Mouse (Mus musculus) heart, postnatal 0 days (tissue): ENCODE data around the gene Nsd1. TPM values are rescaled to one million over a fixed set of nuclear protein-coding genes. Genes with fewer than 3 reads are reported as not detected.

ENCODE experiments used
- ATAC-seq: fragments of 200-750 bp; cut with Nextera tagmentation; 2 replicates; pipeline ENCODE4 v1.8.0; 2017; ENCODE audit warnings: low read depth, moderate number of reproducible peaks, moderate library complexity; ENCODE audit not compliant: insufficient read depth
- DNase-seq: peaks from one replicate; pipeline ENCODE4 v3.0.0-alpha.2; 2016; ENCODE audit warnings: low spot score
- H3K27ac ChIP-seq: fragments of 300-500 bp; sonication (generic); 2 replicates; pipeline ENCODE4 v1.5.1; 2014; ENCODE audit warnings: low read depth, mild to moderate bottlenecking
- H3K27me3 ChIP-seq: fragments of 300-500 bp; sonication (generic); 2 replicates; pipeline ENCODE4 v1.6.1; 2014; ENCODE audit warnings: low read length, mixed read lengths; ENCODE audit not compliant: control insufficient read depth, insufficient read depth
- H3K36me3 ChIP-seq: fragments of 300-500 bp; sonication (generic); replicated peaks from 2 replicates; pipeline ENCODE4 v1.6.1; 2014; ENCODE audit warnings: low read length, mixed read lengths; ENCODE audit not compliant: control insufficient read depth, insufficient read depth
- H3K4me1 ChIP-seq: fragments of 300-500 bp; sonication (generic); 2 replicates; pipeline ENCODE4 v1.6.1; 2014; ENCODE audit warnings: antibody characterized with exemption; ENCODE audit not compliant: control insufficient read depth, insufficient read depth
- H3K4me2 ChIP-seq: fragments of 300-500 bp; sonication (generic); 2 replicates; pipeline ENCODE4 v1.6.1; 2014; ENCODE audit warnings: low read depth, mild to moderate bottlenecking, low read length, moderate library complexity
- H3K4me3 ChIP-seq: fragments of 300-500 bp; sonication (generic); 2 replicates; pipeline ENCODE4 v1.5.1; 2014; ENCODE audit warnings: low read depth, low read length
- H3K9ac ChIP-seq: fragments of 300-500 bp; sonication (generic); replicated peaks from 2 replicates; pipeline ENCODE4 v1.6.1; 2014; ENCODE audit warnings: low read depth, low read length, mixed read lengths
- H3K9me3 ChIP-seq: fragments of 300-500 bp; sonication (generic); replicated peaks from 2 replicates; pipeline ENCODE4 v1.6.1; 2016; ENCODE audit warnings: low read length; ENCODE audit not compliant: control insufficient read depth
- CTCF ChIP-seq: IDR thresholded peaks from 2 replicates; pipeline ENCODE4 v1.5.1; 2016; ENCODE audit warnings: antibody characterized with exemption, control low read depth, low read depth
- EP300 ChIP-seq: IDR thresholded peaks from 2 replicates; pipeline ENCODE4 v1.6.1; 2016; ENCODE audit warnings: antibody characterized with exemption, low read depth
- WGBS: fragments of 180-500 bp; shearing (Covaris S2); extraction: QIAGEN DNeasy Blood & Tissue Kit; methylation state at CpG from one replicate; pipeline ENCODE4 v1.1.7; 2014; 5-methylcytosine and 5-hydroxymethylcytosine counted together
- polyA plus RNA-seq: library from polyadenylated mRNA; unstranded; fragments of >200 nt; fragmentation: Nextera tagmentation; extraction: Ambion mirVana; gene quantifications from 2 replicates; pipeline ENCODE4 v1.2.1, GENCODE M21; 2015
- total RNA-seq: library from RNA; depleted of rRNA; stranded (reverse); fragments of >200 nt; gene quantifications from 2 replicates; pipeline ENCODE4 v1.2.3, GENCODE M21; 2014; ENCODE audit warnings: low replicate concordance

The Nsd1 gene
- total and polyA plus RNA-seq, 2 experiments from 2014 or later: 45.4 to 75.1 TPM

- H3K27me3 ChIP-seq: no peaks in the 10 kb centered on the region
- H3K9ac ChIP-seq: no peak overlapping the region
- no peaks in the 10 kb centered on the region for H3K36me3 ChIP-seq
- TF ChIP-seq EP300 (no peak), CTCF (no peak)
- 59% methylated on average over 3 of the region's 3 CpGs for WGBS
- ATAC-seq (no peak), DNase-seq (no peak)
- peaks cover 20% of the 10 kb centered on the region for H3K4me1 ChIP-seq
- no peak overlapping the region for H3K4me2 ChIP-seq
- H3K4me3 ChIP-seq: no peak overlapping the region
- H3K27ac ChIP-seq: no peak overlapping the region
- no peaks in the 10 kb centered on the region for H3K9me3 ChIP-seq
Measured at GRCm38 (mm10) chr13:55332331-55332730, 122.7 kb downstream of the Nsd1 start.

DNA sequence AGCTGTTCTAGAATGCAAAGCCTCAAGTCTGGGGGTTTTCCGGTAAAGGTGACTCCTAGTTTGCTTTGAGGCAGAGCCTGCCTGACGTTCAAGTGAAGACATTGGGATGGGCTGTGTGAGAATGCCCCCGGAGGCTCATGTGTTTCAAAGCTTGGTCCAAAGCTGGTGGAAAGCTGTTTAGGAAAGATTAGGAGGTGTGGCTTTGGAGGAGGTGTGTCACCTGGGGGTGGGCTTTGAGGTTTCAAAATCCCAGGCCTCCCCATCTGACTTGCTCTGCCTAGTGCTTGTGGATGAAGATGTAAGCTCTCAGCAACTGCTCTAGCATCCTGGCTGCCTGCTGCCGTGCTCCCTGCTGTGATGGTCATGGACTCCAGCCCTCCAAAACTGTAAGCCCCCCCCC lies 126.1 kb downstream of the Nsd1 start:
- WGBS: 73% methylated on average over 4 of the region's 4 CpGs
- Histone ChIP-seq H3K27ac (no peak overlapping the region), H3K4me3 (no peak overlapping the region), H3K9me3 (no peaks in the 10 kb centered on the region), H3K9ac (no peak overlapping the region), H3K27me3 (no peaks in the 10 kb centered on the region), H3K36me3 (no peaks in the 10 kb centered on the region), H3K4me2 (no peak overlapping the region), H3K4me1 (no peaks in the 10 kb centered on the region)
- no peak for ATAC-seq
- no peak for TF ChIP-seq CTCF
- TF ChIP-seq EP300: no peak
- DNase-seq: no peak

DNA sequence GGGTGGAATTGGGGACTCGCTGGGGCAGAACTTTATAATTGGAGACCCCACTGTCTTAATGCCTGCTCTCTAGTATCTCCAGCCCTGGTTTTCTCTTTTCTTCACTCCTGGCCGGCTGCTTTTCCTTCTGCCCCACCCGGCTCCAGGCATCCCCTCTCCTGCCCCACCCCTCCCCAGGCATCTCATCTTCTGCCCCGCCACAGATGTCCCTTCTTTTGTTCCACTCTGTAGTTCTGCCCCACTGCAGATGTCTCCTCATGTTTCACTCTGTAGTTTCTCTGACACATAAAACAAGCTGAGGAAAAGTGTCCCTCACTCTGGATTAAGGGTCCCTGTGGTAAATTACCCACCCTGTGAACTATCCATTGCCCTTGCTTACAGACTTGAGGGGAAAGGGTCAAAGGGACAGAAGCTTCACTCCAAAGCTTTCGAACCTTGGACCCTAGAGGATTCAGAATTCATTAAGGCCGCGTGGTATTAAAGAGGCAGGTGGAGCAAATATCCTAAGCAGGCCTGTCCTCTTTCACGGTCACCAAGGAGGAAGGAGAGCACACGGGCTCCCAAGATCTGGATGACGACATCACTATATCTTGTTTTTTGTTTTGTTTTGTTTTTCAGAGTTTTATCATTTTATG lies 127.9 kb downstream of the Nsd1 start:
- DNase-seq (no peak), ATAC-seq (no peak)
- H3K4me2 ChIP-seq: no peak overlapping the region
- H3K4me1 ChIP-seq: no peaks in the 10 kb centered on the region
- WGBS: 70% methylated on average over 10 of the region's 10 CpGs
- no peaks in the 10 kb centered on the region for H3K27me3 ChIP-seq
- H3K9me3 ChIP-seq: no peaks in the 10 kb centered on the region
- no peak overlapping the region for H3K4me3 ChIP-seq
- no peaks in the 10 kb centered on the region for H3K36me3 ChIP-seq
- TF ChIP-seq EP300 (no peak), CTCF (no peak)
- no peak overlapping the region for H3K9ac ChIP-seq
- no peak overlapping the region for H3K27ac ChIP-seq

GRCm38 (mm10) chr13:55338131-55339054 lies 128.8 kb downstream of the Nsd1 start:
- Histone ChIP-seq H3K36me3 (no peaks in the 10 kb centered on the region), H3K4me3 (no peak overlapping the region), H3K9ac (no peak overlapping the region), H3K9me3 (no peaks in the 10 kb centered on the region), H3K4me2 (no peak overlapping the region), H3K27ac (no peak overlapping the region), H3K4me1 (no peaks in the 10 kb centered on the region), H3K27me3 (no peaks in the 10 kb centered on the region)
- TF ChIP-seq EP300: no peak
- no peak for TF ChIP-seq CTCF
- no peak for ATAC-seq
- no peak for DNase-seq
- 46% methylated on average over 12 of the region's 12 CpGs for WGBS

DNA sequence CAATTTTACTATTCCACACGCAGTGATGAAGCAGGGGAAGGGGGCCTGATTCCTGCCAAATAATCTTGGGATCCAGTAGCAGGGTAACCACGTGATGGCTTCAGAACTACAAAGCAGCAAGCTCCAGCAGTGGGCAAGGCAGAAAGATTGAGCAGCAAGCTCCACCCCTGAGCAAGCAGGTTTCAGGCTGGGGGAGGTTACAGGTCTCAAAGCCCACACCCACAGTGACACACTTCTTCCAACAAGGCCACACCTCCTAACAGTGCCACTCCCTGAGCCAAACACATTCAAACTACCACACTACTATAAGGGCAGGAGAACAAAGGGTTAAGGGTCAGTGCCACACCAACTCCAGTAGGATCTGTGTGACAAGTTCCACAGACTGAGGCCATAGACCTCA lies 129.7 kb downstream of the Nsd1 start:
- no peak overlapping the region for H3K4me3 ChIP-seq
- no peaks in the 10 kb centered on the region for H3K4me1 ChIP-seq

More for the DNA sequence above, 129.7 kb downstream of the Nsd1 start:
- H3K36me3 ChIP-seq: peaks cover 8% of the 10 kb centered on the region
- no peak overlapping the region for H3K27ac ChIP-seq
- H3K9ac ChIP-seq: no peak overlapping the region
- TF ChIP-seq CTCF: no peak
- TF ChIP-seq EP300: no peak
- no peak overlapping the region for H3K4me2 ChIP-seq
- ATAC-seq (no peak), DNase-seq (no peak)
- no peaks in the 10 kb centered on the region for H3K27me3 ChIP-seq
- H3K9me3 ChIP-seq: no peaks in the 10 kb centered on the region
- 39% methylated on average over 2 of the region's 2 CpGs for whole genome bisulfite sequencing
